Mouse (Mus musculus) neural tube, embryonic 10.5 days (tissue): ENCODE results near the gene Nrbp1.
"Not testable (repeated sequence)": the region's sequence is repeated elsewhere in the genome, so short reads cannot be mapped to it uniquely, and the experiment has no call there.

Source experiments
- DNase-seq: peaks from one replicate; pipeline ENCODE4 v3.0.0-alpha.2; 2017; ENCODE audit warnings: low spot score; ENCODE audit errors: extremely low spot score

Gene Nrbp1

DNA sequence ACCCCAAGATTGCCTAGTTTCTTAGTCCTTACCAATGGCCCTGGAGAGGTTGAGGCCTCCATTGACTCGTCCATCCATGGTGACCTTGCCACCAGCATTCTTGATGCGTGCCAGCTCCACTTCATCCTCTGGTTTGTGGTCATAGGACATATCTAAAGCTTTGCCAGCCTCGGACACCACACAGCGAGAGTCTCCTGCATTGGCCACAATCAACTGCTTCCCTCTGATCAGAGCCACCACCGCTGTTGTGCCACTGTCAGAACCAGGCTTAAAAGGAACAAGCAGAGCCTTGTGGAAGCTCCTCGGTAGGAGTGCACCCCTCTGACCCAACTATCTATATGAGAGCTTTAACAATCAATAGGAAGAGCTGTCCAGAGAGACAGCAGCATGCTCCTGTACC is 36.2 kb upstream of the Nrbp1 start:
- DNase-seq = no peak

DNA sequence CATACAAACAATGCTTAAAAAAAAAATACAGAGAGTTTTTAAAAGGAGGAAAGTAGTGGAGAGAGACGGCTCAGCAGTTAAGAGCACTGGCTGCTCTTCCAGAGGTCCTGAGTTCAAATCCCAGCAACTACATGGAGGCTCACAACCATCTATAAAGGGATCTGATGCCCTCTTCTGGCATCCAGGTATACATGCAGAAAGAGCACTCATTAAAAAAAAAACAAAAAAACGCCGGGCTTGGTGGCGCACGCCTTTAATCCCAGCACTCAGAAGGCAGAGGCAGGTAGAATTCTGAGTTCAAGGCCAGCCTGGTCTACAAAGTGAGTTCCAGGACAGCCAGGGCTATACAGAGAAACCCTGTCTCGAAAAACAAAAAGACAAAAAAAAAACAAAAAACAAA is 24.1 kb upstream of the Nrbp1 start:
- not testable (repeated sequence) for DNase-seq

DNA sequence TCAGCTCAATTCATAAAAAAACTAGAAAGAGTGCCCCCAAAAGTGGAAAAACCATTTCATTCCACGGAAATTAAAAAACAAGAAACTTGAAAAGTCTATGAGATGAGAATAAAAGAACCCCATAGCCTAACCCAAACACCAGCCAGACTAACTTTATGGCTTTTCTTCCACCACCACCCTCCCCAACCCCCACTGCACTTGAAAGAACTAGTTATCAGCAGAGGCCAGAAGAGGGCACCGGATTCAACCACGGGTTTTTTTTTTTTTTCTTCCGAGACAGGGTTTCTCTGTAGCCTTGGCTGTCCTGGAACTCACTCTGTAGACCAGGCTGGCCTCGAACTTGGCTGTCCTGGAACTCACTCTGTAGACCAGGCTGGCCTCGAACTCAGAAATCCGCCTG is 22.4 kb upstream of the Nrbp1 start:
- DNase-seq = no peak

DNA sequence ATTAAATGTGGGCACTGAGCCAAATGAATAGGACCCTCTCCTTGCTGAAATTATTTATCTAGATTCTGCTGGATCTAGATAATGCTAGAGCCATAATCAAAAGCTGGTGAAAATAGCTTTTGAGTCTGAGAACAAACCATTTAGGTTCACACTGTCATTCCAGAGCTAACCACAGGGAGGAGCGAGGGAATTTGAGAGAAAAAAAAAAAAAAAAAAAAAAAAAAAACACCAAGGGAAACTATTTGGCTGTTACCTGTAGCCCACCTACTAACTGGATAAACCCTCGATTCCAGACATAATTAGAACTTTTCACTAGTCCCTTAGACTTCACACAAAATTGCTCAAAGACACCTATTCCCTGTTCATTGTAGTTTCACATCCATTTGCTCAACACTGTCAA is 21.6 kb upstream of the Nrbp1 start:
- DNase-seq = no peak

DNA sequence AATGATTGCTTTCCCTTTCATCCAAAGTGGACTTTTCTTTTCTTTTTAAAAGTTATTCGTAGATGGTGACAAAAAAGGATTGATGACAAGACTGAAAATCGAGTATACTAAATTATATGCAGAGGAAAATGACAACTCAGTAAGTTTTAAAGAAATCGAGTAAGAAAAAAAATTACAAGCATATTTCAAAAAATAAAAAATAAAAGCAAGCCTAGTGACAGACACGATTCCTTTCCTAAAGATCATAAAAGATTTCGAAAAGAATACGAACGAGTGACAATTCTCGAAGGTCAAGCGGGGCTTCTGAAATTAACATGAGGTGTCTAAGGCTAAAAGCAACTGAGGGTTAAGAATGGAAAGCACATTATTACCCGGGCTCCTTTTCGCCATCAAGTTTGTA is 21.2 kb upstream of the Nrbp1 start:
- DNase-seq = no peak

DNA sequence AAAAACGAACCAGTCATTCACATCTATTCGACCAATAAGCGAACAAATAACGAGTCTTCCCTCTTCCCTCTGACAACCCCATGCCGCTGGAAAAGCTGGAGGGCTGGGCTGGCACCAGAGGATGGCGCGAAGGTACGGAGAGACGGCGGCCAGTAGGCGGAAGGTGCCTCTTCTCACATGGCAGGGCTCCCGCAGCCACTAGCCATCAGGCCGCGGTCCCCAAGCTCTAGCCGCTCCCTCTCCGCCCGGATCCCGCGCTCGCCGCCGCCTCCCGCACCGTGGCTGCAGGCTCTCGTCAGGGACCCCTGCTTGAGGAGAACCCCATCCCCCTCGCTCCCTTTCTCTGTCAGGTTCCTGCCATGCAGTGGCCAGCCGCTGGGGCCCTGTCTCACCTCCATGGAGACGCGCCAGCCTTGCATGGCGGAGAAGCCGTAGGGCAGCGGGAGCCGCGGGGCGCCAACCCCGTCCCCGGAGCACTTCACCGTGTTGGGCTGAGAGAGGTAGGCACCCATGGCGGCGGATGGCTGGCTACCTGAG is 20.7 kb upstream of the Nrbp1 start:
- no peak for DNase-seq

DNA sequence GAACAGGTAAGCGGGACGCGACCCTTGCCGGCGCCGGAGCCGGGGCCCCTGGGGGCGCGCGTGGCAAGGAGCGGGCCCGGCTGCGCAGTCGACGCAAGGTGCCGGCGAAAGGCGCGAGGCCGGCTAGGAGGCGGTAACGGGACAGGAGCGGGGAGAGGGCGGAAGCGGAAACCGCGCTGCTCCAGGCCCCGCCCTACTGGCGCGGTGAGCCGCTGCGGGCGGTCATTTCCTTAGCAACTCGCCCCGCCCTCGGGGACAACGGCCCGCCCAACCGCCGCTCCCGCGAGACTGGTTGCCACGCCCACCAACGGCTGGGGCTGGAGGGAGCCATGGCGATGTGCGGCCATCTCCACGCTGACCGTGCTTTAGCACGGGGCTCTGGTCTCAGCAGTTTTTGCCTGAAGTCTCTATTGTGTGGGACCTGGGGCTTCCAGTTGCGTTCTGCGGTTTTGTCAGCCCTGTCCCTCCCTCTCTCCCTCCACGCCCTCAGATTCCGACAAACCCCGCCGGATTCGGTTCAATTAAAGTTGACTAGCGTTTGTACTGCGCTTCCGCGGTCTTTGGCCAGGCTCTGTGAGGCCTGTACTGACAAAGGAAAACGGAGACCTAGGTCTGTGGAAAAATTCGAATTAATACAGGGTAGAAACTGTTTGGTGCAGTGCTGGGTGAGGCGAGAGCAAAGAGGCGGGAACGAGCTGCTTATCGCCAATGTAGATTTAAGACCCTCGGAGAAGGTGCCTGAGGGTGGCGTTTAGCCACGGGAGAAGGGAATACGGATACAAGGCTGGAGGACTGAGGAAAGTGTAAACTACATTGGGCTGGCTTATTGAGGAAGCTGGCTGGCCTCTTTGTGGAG is 20.0 kb upstream of the Nrbp1 start, which contains the start of gene Ppm1g:
Gene Ppm1g, minus strand, starts transcription at position 240 of the 856 bp plus-strand sequence.
- DNase-seq = peak; percentile 98

DNA sequence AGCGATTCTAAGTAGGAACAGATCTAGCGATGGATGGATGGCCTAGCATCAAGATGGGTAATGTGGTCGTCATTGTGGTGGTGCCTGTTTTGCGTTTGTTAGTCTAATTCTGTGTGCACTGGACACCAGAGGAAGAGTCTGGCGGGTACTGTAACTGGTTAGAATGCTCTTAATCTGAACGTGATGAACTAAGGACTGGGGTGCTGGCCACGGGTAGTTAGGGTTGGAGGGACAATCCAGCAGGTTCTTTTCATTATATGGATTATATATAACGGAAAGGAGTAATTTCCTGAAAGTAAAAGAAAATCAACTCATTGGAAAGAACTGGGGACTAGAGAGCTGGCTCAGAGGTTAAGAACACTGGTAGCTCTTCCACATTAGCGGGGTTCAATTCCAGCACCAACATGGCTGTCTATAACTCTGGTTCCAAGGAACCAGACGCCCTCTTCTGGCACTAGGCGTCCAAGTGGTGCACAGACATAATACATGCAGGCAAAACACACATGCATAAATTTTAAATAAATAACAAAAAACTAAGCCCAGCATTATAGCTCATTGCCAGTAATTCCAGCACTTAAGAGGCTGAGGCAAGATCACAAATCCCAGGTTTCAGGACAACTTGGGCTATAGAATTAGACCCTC is 19.2 kb upstream of the Nrbp1 start:
- DNase-seq = peak; percentile 30

DNA sequence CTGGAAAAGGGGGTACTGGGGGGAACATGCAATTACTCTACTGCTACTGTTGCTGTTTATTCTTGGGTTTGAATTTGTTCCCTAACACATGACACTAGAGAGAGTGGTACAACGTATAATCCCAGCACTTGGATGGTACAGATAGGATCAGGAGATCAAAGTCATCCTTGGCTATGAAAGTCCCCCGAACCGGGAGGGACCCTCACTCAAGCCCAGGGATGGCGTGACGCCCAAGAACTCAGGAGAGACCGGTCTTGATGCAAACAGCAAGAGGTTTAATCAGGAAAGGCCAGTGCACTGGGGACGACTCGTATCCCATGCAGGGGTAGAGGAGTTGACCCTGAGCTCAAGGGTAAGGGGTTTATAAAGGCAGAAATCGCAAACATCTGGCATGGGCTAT is 18.0 kb upstream of the Nrbp1 start:
- no peak for DNase-seq

DNA sequence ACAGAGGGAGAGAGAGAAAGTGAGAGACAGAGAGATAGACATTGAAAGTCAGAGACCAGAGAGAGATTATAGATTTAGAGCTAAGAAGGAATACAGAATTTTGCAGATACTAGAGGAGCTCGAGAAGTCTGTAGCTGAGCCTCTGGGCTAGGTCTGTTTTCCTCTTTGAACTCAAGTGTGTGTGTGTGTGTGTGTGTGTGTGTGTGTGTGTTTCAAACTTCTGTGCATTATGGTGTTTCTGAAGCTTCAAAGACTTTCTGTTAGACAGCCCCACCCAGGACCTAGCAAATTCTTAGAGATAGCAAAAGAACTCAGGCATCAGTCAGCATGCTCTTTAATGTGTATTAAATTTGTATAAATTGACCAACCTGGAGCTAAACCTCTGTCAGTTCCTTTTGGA is 14.0 kb upstream of the Nrbp1 start:
- DNase-seq = no peak

DNA sequence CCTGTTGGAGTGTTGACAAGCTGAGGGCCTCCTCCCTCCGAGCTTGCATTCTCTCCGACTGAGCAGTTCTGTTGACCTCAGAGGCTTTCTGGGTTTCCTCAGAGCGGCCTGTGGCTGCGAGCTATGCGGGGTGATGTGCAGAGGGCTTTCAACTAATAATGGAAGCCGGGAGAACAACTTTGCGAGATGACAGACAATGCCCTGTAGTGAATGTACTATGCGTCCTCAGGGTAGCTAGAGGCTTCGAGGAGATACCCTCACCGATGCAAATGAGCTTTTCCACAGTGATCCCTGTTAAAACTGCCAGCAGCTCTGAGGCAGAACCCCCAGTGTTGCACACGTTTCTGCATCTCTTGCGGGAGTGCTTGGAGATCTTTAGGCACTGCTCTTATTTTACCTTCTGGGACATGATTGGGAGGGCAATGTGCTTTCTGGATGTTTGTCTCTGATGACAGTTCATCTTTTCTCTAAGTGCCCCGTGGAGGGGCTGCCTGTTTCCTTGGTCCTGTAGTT is 914 bp downstream of the Nrbp1 start:
- DNase-seq = no peak

DNA sequence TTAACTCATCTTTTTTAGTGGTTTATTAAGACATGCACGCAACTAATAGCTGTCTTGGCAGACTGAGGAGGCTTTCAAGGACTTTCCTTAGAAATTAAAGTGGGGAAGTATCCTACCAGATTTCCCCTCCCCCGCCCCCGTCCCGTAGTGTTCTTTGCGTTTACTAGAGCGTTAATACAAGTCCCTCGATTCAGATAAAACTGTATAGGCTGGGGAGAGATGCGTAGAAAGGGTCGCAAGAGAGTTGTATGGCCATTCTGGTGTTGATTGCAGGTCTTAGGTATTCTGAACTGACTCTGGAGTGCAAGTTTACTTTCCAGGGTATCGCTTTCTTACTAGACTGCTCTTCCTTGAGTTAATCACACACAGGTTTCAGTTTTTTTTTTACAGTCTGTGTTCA is 1.5 kb downstream of the Nrbp1 start:
- DNase-seq = no peak

DNA sequence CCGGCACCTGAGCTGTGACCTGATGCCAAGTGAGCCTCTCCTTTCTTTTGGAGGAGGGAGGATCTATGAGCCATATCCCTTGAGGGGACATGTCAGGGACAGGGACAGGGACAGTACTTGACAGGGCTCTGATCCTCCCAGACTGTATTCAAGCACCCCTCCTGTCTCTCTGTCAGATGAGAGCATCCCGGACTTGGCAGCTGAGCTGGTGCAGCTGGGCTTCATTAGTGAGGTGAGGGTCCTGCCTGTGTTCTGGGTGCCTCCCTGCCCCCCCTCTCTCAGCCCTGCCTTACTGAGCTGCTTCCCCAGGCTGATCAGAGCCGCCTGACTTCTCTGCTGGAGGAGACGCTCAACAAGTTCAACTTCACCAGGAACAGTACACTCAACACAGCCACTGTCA is 10.1 kb downstream of the Nrbp1 start:
- DNase-seq = peak; percentile 27

DNA sequence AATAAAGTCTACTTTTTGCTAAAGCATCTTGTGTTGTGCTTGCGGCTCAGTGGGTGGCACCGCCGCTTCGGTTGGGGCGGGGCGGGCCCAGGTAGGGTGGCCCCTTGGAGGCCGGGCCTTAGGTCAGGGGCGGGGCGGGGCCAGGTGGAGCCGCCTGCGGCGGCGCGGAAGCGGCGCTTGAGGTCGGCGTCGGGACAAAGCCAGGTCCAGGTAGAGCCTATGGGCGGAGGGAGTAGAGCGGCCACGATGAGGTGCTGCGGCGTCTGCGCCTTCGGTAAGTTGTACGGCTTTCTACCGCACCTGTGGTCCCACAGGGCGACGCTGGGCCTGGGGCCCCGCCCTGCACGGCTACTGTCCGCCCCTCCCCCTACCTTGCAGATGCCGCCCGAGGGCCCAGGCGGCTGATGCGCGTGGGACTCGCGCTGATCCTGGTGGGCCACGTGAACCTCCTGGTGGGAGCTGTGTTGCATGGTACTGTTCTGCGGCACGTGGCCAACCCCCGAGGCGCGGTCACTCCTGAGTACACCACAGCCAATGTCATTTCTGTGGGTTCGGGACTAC is 11.0 kb downstream of the Nrbp1 start, which contains the start of gene Krtcap3:
Gene Krtcap3, plus strand, starts transcription at position 151 of the 561 bp plus-strand sequence.
- DNase-seq = peak; percentile 45

DNA sequence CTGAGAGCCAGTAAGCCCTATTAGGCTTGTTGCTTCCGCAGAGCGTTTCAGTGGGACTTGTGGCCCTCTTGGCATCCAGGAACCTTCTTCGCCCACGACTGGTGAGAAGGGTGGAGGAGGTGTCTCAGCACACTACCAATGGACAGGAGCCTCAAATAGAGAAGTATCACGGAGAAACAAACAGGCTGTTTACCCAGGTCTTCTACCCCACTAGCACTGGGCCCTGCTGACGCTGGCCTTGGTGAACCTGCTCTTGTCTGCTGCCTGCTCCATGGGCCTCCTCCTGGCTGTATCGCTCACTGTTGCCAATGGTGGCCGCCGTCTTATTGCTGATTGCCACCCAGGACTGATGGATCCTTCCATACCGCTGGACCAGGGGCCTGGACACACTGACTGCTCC is 11.5 kb downstream of the Nrbp1 start:
- DNase-seq = peak; percentile 20

DNA sequence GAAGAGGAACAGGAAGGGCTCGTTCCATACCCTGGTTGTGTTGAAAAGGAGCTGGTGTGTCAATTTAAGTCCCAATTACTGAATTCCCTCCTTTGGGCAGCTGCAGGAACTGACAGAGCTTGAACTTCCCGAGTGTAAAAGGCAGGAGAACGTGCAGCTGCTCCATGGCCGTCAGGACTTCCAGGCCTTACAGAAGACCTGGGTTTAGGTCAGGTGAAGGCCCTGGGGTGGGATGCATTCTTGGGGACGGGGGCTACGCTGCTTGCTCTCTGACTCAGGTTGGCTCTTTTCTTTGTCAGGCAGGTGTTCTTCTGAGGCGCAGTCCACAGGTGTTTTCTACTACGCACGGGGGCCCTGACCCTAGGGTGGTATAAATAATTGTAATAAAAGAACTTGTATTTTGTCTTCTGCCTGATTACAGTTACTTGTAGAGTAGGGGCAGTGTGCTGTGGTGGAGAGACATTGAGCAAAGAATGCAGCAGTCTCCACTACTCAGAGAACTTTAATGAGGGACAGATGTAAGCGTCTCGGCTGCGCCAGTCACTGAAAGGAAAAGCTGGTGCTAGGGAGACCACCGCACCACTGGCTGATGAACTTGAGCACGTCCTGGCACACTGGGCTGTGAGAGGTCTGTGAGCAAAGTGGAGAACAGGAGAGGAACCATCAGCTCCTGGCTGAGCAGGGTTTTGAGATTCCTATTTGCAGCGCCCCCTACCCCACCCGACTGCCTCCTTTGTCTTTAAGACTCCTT is 12.3 kb downstream of the Nrbp1 start:
- DNase-seq = no peak

DNA sequence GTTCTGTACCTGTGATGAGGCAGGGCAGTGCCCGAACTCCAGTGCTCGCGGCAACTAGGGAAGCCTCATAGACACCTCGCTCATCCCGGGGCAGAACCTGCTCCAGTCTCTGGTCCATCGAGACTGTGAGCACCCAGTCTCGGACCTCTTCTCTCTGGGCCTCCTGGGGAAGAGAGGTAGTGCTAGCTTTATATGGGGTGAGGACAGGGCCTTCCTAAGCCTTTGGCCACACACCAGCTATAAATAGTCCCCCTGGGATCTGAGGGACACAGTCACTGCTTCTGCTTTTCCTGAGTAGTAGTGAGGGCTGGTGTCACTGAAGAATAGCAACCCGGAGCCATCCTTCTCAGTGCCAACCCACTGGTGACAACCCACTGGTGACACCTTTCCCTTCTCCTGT is 13.1 kb downstream of the Nrbp1 start:
- no peak for DNase-seq

DNA sequence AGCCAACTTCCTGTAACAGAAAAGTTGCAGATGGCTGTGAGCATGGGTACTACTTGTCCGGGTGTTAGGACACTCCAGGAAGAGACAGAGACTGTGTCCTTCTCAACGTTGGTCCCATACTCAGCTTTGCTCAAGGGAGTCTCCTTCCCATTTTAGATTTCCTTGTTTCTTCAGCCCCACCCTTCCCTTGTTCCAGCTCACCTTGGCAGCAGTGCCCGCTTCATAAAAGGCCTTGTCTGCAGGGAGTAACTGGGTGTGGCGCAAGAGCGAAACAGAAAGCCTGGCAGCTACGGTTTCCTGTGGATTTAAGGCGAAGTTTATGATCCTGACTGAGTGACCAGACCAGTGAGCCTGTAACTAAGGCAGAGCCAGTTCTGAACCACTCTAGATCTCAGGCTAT is 13.8 kb downstream of the Nrbp1 start:
- no peak for DNase-seq

DNA sequence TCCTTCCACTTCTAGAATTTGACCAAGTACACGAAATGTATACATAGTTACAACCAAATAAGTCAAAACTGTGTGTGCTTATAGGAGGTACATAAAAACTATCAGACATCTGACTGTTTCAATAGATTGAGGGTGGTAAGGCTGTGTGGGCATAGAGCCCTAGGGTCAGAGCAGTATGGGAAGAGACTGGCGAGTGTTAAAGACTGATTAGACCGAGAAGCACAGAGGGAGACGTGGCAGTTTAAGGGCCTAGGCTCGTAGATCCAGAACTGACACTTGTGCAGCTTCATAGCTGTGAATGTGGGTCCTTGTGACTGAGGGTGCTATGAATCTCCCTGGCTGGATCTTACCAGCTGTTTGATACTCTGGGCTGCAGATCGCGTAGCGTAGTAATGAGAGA is 14.2 kb downstream of the Nrbp1 start:
- no peak for DNase-seq

DNA sequence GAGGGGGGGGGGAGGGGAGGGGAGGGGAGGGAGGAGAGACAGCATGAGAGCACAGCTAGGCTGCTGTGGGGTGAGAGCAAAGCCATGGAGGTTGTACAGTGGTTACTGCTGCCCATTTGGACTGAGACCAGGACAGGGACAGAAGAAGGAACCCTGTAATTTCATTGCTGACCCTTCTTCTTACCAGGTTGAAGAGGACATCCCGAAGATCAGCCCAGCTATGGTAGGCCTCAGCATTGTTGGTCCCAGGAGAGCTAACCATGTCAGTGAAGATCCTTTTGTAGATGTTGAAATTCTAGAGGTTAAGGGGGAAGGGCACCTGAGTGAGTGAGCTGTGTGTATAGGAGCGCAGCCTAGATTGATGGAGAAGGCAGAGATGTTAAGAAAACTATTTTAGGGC is 14.7 kb downstream of the Nrbp1 start:
- no peak for DNase-seq

DNA sequence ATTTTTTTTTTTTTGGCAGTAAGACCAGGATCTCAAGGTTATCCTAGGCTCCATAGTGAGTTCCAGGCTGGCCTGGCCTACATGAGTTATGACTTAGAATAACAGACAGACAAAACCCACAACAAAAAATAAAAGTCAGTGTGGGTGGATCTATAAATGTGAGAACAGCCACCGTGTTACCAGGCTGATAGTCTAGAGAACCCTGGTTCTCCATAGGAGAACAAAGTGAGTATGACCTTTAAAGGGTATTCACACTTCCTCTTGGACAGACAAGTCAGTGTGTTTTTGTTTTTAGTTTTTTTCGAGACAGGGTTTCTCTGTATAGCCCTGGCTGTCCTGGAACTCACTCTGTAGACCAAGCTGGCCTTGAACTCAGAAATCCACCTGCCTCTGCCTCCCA is 15.3 kb downstream of the Nrbp1 start:
- no peak for DNase-seq
